Mouse (Mus musculus): ENCODE results near the gene Olfr282.
"Not testable (repeated sequence)": the region's sequence is repeated elsewhere in the genome, so short reads cannot be mapped to it uniquely, and the experiment has no call there.

Olfr282 gene

DNA sequence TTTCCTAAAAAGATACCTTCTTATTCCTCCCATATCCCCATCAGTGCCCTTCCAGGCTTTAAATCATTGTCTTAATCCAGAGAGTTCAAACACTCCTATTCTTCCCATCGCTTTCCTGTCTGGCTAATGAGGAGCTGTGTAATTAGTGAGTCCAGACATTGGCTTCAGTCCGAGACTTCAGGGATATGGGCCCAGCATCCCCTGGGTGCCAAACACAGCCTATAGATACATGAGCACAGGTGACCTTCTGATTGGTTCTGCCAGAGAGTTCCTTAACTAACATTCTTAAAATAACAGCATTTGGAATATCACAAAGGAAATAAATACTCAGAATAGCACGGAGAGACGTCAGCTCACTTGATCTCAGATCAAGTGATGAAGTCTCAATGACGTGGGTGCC, at the start of gene Olfr282:
Gene Olfr282, plus strand, starts transcription at position 301 of the 400 bp plus-strand sequence.
- not testable (repeated sequence) for DNase-seq

- no peak for DNase-seq
Measured at GRCm38 (mm10) chr15:98387621-98388020, 43.4 kb upstream of the Olfr282 start.

DNA sequence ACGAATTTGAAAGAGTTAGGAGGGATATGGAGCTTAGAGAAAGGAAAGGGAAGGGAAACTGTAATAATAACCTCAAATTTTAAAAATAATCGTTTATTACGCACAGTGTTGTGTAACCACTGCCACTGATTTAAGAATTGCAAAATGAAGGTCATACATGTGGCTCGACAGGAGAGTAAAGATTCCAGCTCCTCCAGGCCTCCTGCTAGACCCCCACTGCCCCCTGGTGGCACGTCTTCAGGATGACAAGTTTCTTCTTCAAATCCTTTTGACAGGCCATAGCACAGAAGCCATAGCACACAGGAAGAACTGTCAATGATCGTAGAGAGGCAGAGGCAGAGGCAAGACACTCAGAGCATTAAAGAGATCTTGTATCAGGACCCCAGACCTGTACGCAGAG, 41.2 kb upstream of the Olfr282 start:
- DNase-seq = peak; percentile 85

GRCm38 (mm10) chr15:98391081-98391902, 39.7 kb upstream of the Olfr282 start:
- DNase-seq = no peak

GRCm38 (mm10) chr15:98391903-98392187, 39.2 kb upstream of the Olfr282 start:
- no peak for DNase-seq

- no peak for DNase-seq
Measured at GRCm38 (mm10) chr15:98397136-98397535, 33.9 kb upstream of the Olfr282 start.

- DNase-seq = no peak
Measured at GRCm38 (mm10) chr15:98402356-98402755, 28.7 kb upstream of the Olfr282 start.

DNA sequence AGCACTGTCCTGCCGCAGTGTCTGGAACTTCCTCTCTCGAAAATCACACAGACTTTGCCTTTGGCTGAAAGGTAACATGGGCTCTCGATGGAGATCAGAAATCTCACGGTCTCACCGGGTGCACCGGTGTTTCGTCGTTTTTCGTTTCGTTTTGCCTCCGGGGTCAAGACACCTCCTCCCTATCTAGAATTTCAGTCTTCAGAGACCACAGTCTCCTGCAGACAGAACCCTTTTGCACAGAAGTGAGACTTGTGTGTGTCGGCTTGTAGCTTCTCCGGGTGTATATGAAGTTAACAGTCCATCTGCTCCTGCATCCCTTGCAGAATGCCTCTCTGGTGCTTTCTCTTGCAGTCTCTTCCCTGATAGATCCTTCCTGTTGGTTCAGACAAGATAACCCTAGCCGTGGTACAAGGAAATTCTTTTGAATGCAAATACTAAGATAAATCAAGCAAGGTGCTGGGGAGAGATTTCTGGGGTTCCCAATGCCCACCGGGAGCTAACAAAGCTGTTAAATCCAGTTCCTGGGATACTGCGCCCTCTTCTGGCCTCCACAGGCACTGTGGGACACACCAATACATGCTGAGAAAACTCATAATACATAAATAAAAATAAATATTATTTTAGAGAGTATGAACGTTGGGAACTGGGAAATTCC, 22.5 kb upstream of the Olfr282 start:
- DNase-seq = peak; percentile 55

GRCm38 (mm10) chr15:98409635-98410034, 21.4 kb upstream of the Olfr282 start:
- no peak for DNase-seq

- DNase-seq = no peak
Measured at GRCm38 (mm10) chr15:98410249-98410648, 20.8 kb upstream of the Olfr282 start.

DNA sequence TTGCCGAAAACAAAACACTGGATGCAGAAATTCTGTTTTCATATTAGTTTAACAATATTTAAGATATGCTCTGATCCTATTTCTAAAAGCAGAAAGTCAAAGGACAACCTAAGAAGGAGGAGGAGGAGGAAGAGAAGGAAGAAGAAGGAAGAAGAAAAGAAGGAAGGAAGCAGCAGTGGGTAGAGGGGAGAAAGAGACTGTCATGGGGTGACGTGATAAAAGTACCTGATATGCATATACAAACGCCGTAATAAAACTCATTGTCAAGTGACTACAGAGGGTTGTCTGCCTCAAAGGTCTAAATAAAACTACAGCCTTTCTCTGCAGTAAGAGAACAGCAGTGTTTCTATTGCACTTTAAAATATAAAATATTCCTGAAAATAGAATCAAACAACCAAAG, 15.0 kb upstream of the Olfr282 start:
- no peak for DNase-seq

DNA sequence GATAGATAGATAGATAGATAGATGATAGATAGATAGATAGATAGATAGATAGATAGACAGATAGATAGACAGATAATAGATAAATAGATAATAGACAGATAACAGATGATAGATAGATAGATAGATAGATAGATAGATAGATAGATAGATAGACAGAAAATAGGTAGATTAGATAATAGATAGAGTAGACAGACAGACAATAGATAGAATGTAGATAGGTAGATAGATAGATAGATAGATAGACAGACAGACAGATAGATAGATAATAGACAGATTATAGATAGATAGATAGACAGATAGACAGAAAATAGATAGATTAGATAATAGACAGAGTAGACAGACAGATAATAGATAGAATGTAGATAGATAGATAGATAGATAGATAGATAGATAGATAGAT, 14.2 kb upstream of the Olfr282 start:
- DNase-seq = not testable (repeated sequence)

DNA sequence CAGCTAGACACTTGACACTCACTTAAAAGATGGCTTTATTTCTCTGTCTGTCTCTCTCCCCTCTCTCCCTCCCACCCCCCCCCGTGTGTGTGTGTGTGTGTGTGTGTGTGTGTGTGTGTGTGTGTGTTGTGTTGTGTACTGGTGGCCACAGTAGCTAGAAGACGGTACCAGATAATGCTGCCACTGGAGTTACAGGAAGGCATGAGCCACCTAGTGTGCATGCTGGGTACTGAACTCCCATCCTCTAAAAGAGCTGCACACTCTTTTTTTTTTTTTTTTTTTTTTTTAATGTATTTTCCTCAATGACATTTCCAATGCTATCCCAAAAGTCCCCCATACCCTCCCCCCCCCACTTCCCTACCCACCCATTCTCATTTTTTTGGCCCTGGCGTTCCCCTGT, 13.7 kb upstream of the Olfr282 start:
- DNase-seq = not testable (repeated sequence)

DNA sequence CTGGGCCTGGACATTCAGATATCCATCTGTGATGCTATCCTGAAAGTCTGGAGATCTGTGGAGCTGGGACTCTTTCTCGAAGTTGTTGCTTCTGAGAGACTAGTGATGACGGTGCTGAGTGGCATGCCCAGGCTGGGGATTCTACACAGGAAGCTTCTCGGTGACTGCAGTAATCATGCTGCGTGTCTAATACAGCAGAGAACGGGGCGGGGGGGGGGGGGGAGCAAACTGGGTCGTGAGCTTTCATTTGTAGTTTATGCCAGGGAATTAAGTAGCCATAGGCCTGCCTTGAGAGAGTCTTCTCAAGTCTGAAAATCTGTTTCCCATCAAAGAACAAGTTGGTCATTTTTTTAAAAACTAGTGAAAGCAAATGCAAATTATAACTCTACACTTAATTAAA, 12.9 kb upstream of the Olfr282 start:
- DNase-seq = no peak

DNA sequence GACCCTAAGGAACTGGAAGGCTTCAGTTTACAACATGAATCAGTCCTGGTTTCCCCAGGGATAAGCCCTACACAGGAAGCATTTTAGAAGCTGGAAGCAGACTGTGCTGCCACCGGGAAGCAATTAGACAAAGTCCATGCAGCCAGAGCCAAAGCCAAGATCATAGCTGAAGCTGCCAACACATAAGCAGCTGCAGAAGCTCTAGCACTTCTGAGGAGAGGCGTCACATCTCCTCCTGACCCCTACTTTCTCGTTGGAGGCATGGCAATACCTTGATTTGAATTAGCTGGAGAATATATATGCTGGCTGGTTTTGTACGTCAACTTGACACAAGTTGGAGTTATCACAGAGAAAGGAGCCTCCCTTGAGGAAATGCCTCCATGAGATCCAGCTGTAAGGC, 10.1 kb upstream of the Olfr282 start:
- DNase-seq = no peak

DNA sequence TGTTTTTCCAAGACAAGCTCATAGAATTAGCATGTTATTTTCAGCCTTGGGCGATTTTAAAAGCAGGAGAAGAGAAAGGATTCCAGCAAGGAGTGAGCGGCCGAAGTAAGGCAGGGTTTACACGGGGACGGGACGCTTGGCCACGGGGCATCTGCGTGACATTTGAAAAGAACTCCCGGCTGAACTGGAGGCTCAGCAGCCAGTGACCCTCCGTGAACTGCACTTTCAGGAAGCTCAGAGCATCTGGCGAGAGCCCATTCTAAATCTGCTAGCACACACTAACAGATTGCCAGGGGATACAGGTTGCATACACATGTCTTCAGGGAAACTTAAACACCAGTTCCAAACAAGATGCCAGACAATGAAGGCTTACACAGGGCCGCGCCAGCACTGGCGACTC, 6.7 kb upstream of the Olfr282 start:
- no peak for DNase-seq

- DNase-seq = no peak
Measured at GRCm38 (mm10) chr15:98424753-98425152, 6.3 kb upstream of the Olfr282 start.

DNA sequence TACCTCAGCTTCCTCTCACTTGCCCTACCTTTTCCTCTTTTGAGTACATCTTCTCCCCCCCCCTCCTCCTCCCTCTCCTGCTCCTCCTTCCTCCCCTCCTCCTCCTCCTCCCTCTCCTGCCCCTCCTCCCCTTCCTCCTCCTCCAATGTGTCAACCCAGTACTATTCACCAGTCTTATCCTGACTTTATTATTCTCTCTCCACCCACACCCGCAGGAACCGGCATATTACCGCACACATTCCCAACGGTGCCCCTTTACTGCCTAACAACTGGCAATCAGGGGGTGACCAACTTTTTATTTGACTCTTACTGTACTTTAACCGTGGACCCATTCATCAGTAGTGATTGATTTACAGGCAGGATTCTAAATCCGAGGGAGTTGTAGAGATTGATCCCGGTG, 5.8 kb upstream of the Olfr282 start:
- DNase-seq = no peak

- no peak for DNase-seq
Measured at GRCm38 (mm10) chr15:98444561-98444960, 13.5 kb downstream of the Olfr282 start.

- DNase-seq = no peak
Measured at GRCm38 (mm10) chr15:98448521-98448920, 17.5 kb downstream of the Olfr282 start.

GRCm38 (mm10) chr15:98452288-98452687, 21.3 kb downstream of the Olfr282 start, which contains the start of gene Olfr281:
Olfr281 (plus strand) TSS chr15:98452588.
- no peak for DNase-seq

DNA sequence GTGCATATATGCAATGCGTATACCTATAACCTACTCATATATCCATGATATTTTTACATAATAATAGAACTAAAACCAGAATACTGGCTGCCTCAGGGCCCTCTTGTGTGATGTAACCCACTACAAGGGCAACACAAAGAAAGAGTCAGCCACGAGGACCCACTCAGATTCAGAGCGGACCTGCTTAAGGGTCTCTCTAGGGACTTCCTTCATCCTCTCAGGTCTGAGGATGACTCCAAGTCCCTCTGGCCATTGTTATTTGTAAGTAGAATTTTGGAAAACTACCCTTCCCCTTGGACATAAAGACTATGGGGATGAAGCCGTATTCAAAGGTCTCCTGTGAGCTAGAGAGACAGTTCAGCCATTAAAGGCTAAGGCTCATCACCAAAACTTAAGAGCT, 38.6 kb downstream of the Olfr282 start, which contains the start of gene OR5BS1P:
Gene OR5BS1P, plus strand, starts transcription at position 301 of the 400 bp plus-strand sequence.
- no peak for DNase-seq

DNA sequence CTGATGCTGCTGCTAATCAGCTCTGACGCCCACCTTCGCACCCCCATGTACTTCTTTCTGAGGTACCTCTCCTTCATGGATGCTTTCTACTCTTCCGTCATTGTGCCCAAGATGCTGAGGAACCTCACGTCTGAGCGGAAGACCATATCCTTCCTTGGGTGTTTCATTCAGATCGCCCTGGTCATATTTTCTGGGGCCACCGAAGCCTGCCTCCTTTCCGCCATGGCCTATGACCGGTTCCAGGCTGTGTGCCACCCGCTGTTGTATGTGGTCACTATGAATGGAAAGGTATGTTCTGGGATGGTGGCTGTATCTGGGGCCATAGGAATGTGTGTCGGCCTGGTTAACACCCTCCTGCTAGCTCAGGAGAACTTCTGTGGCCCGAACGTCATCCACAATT, 40.5 kb downstream of the Olfr282 start:
- no peak for DNase-seq

GRCm38 (mm10) chr15:98474958-98475357, 43.9 kb downstream of the Olfr282 start:
- no peak for DNase-seq

DNA sequence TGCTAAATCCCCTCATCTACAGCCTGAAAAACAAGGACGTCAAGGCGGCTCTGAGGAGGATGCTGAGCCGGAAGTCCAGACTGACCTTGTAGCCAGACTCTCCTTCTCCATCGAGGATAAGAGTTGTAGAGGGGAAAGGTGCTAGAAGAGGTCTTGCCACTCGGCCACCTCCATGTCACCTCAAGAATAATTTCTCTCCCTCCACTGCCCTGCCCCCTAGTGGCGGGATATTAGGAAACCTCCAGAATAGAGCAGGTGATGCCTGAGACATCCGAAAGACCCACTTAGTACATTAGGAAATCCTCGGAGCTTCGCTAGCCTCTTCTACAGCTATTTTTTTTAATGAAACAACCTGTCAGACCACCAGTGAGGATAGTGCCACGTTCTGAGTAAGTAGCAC, 44.4 kb downstream of the Olfr282 start:
- peak; percentile 39 for DNase-seq

Measured in right cerebral cortex, postnatal 4 days (tissue).